Mouse (Mus musculus) fibroblast of lung, adult 2 months (primary cell): ENCODE results near the gene Odf2l.

Experiments used
- DNase-seq: peaks from one replicate; pipeline ENCODE4 v3.0.0-alpha.2; 2011; ENCODE audit warnings: low read depth

Gene Odf2l

DNA sequence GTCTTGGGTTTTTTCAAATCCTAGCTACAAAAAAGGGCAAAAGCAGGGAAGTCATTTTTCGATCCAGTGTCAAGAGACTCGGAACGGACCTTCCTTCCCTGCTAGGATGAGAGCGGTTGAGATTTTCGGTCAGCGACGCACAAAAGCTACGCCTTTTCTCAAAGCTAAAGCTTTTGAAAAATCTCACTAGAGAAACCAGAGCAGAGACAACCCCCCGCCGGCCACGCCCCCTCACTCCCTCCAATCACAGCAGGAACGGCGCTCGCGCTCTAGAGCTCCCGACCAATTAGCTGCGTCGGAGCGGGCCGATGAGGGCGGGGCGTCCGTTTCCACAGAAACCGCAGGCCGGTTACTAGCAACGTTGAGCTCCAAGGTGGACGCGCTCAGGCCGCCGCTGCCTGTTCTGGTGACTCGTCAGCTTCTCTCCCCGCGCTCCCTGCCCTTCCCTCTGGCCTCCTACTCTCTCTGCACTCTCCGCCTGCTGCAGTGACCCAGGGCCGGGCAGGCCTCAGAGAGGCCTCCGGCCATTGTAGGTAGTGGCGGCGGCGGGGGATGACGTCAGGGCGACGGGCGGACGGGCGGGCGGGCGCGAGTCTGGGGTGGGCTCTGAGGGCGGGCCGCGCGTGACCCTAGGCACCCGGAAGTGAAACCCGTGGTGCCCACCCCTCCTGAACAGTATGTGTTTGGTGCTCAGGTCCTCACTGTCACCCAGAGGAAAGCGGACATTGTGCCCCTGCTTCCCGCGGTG lies at the start of gene Odf2l:
Gene Odf2l (plus strand): TSS at position 335 of the 748 bp plus-strand sequence.
- peak; percentile 89 for DNase-seq

DNA sequence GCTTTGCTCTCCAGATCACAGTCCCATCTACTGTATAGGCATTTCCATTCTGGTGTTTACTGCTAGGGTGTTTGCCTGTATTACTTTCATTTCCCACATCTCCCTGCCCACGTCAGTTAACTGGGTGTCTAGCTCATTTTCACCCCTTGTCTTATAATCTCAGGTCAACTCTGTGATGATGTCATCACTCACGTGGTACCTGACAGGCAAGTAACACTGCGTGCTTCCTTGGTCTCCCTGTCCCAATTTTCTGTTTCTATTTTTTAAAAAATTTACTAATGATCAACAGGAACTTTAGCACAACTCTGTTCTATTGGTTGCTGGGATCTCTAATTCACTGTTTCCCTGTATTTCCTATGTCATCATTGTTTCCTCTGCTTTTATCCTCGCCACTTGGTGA lies 49.4 kb upstream of the Odf2l start:
- DNase-seq = no peak

DNA sequence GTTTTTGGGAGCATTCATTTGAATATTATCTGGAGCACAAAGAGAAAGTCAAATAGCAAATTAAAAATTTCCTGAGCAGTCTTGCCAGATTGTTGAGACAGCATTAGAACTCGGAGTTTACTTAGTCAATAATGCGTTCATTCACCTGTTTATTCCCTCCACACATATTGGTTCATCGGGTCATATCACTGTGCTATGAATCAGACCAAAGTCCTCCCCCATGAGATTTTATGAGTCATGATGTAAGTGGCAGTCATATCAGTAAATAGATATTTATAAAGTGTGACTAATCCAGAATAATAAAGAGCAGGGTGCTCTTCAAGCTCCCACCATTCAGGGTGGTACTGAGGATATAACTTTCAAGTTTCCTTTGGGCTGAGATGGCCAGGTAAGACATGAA lies 46.0 kb upstream of the Odf2l start:
- no peak for DNase-seq

DNA sequence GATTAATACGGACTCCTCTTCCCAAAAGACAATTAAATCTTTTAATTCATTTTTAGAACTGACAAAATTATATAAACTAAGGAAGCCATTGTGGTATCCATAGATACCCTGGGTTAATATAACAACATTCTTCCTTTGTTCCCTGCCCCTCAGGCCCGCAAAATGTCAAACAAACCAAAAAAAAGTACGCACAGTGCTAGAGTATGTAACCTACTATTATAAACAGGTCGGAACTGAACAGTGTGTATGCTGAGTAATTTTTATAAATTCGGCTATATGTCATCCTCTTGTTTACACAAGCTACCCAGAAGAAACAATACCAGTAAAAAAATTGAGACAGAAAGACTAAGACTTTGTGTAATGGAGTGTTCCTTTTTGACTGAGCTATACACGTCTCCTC lies 40.0 kb upstream of the Odf2l start:
- DNase-seq = no peak

DNA sequence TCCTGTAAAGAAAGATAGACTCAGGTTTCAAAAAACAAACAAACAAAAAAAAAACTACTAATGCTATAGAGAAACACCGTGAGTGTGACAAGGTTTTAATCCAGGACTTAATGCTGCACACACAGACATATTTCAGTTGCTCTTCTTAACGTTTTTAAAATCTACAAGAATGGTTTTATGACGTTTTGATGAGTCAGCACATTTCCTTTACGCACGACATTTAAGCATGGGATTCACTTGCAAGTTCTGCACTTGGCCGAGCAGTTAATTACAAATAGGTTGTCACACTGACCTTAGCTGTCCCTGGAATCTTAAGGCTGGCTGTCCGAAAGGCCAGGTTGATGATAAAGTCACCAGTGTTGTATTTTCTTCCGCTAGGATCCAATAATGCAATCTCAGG lies 37.5 kb upstream of the Odf2l start:
- no peak for DNase-seq

DNA sequence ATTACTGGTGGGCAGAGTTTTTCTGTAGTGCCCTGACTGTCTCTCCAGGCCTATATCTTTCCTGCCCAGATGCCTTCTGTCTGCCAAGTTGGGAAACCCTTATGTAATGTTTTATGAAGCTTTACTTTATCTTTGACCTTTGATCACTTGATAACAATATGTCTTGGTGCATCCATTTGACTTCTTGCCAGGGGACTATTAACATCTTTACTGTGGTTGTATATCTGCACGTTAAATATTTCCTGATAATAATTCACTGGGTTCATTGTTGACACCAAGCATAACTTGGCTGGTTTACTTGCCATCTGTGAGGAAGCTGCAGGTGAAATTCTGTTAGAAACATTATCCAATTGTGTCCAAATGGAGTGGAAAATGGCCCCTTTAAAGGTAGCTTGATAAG lies 35.3 kb upstream of the Odf2l start:
- no peak for DNase-seq

DNA sequence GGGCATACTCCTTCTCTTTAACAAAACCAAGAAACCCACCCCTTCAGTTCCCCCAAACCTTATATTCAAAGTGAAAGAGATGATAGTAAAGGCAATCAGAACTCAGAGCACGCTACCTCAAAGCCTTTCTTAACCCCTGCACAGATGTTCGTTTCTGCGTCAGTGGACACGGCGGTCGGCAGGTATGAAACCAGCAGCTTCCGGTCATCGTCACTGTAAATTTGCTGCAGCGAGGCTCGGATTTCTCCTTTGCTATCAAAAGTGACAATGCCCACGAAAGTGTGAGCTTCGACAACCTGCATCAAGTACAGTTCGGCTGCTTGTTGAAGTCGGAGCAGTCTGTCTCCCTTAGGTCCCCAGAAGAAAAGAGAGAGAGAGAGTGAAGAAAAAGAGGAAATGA lies 32.2 kb upstream of the Odf2l start:
- DNase-seq = no peak

DNA sequence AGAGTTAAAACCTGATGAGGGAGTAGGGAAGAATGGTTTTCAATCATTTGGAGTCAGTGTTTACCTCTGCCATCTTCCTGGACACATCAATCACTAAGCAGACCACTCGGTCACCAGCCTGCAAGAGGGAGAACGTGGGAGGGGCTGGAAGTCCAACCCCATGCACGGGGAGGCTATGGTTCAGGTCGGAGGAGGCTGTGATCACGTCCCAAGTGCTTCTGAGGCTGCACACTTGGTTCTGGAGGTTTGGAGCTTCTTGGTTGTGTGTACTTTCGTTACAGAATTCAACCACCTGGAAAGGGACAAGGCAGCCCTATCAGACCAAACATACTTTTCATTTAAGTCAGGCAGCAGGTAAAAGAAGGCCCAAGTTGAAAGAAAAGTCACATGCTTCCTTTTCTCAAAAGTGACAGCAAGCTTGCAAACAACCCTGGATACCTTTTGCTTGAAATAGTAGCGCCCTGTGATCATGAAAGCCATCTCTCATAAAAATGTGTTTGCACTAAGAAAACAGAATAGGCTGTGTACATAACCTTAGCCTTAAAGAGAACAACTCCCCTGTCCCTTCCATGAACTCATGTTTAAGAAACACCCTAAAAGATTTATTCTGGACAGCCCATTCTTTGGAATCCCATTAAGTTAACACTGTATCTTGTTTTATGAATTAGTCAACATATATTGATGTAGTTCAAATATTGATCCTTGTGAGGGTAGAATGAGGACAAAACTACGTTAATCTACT lies 30.4 kb upstream of the Odf2l start:
- no peak for DNase-seq

DNA sequence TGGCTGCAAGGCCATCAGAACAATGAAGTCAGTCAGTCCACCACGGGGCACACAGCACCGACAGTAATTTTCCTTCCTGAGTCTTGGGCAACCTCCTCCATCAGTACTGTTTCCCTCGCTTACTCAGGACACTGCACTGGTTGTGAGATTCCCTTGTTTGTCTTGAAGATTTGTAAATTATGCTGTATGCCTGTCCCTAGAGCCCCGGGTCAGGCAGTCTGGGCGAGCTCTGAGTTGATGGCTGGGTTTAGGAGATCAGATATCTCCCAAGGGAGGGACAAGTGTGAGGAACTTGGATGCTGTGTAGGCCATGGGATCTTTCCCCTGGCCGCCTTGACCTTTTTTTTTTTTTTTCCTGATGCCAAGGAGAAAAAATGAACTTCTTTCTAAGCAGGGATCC lies 19.1 kb upstream of the Odf2l start, which contains the start of gene Clca2:
Gene Clca2 (minus strand): TSS at position 153 of the 400 bp plus-strand sequence.
- DNase-seq = no peak

DNA sequence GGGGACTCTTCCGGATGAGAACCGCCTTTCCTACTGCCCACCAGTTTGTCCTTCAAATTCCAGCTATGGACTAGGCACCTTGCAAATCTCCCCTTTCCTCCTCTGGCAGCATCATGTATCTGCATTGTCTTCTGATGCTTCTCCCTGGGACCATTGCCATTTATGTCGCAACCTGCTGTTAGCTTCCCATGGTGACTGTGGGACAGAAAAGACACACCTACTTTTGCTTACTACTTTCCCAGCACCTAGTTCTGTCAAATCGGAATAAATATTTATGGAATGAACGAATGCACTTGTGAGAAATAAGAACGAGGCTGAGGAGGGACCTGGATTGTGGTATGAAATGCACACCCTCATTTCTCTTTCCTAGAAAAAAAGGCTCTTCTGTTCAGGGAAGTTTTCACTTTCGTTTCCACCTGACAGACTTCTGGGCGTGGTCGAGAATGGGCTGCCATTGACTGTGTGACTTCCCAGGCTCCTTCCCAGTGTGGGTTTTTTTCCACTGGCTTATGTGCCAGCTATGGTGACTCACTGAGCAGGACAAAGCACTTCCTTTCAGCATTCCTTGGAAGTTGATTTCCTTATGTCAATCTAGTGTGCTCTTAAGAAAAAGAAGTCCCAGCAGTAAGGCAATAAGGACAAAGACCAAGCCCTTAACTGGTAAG lies 16.4 kb upstream of the Odf2l start:
- DNase-seq = peak; percentile 70

DNA sequence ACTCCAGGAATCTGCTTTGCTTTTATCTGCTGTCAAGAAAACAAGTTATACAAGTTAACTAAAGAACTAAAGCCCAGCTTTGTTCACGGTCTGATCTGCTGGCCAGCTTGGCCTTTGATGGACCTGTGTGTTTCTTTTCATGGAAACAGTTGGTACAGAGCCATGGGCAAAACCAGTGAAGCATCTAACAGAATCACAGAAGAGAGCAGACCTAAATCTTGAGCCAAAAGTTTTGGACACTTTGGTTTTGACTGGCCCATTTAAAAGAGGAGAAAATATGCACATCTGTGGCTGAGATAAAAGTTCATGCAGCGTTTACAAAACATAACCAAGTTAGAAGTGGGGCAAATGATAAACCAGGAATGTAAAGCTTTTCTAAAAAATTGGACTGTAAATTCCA lies 15.1 kb upstream of the Odf2l start:
- no peak for DNase-seq

DNA sequence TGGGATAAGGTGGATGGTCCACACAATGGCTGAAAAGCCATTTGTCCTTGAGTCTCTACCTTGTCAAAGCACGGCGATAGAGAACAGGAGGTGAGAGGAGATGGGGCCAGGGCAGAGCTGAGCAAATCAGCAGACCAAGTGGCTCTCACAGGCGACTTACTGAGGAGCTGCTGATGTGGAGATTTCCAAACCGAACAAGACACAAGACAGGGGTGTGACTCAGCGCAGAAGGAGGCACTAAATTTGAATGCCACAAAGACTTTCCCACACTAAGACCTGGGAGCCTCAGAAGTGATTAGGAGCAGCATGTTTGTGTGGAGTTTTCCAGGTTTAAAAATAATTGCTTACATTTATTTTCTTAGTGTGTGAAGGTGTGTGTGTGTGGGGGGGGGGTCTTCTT lies 14.6 kb upstream of the Odf2l start:
- DNase-seq = peak; percentile 73

DNA sequence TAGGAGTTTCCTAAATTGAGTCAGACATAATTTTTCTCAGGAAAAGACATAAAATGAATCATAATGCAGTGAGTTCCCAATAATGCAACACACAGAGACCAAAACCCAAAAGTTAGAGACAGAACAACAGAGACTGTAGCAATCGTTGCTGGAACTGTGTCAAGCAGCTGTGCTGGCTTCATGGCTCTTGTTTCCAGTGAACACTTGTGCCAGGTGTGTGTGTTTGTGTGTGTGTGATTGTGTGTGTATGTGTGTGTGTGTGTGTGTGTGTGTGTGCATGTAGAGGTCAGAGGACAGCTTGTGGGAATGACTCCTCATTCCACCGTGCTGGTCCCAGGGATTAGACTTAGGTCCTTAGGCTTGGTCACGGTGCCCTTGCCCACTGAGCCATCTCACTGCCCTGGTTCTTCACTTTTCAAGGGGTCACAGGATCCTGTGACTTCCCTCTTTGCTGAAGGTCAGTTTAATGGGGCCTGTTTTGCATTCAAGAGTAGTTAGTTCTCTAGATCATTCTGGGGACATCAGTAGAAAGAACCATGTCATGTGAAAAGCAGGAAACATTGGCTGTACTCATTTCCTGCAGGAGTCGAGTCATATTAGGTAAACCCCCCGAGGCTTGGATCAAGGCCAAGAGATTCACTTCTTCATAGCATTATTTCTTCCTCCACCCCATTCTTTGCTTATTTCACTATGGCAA lies 13.2 kb upstream of the Odf2l start:
- DNase-seq = peak; percentile 87

DNA sequence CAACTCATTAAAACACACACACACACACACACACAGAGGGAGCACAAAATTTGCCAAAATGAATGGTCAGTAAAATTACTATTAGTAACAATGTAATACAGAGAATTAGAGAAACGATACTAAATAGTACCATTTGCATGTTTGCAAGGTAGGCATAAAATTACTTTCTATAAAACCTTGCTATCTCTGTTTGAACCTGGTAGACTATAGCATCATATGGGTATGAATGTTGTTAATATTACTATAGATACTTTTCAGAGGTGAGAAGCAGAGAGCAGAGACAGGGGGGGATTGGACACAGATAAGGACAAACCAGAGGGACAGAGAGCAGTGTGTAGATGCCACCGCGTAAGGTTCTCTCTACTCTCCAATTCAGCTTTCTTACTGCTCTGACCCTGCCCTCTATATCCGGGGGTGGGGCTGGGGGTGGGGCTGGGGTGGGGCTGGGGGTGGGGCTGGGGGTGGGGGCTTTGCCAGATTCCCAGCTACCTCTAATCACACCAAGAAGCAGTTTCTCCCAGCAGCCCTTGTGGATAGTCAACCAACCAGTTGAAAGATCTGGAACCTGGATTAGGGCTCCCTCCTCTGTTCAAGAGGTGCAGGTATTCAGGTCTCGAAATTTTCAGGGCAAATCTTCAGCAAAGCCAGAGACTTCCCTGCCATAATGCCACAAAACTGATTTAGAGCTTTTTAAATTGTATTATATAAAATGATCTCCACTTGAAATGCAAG lies 12.4 kb upstream of the Odf2l start:
- no peak for DNase-seq

DNA sequence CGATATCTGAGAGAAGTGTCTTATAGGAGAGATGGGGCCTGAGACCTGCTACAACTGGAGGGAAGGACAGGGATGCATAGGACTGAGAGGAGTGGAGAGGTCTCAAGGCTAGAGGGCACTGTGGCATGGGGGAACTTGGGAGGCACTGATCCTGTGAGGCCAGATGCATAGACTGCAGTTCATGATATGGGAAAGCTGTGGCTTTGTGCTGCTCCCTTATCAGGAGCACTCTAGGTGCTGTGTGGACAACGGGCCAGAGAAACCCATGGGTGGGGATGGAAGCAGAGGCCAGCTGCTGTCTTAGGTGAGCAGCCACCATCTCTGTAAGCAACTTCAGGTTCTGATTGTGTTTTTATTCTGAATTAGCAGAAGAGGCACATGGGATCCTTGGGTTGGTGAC lies 3.2 kb upstream of the Odf2l start:
- no peak for DNase-seq

DNA sequence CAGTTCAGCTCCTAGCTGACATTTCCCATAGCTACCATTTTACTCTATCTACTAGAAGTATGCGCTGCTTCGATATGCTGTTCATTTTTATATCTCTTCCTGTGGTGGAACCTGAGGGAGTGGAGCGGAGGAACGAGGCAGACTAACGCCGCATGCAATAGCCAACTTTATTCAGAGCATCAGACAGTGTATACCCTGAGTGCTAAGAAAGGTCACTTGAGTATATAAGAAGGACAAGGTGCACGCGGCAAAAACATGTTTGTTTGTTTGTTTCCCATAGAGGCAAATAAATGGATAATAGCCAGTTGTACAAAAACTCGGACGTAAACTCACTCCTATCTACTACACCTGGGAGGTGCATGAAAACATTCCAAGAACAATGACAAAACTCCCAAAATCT lies 751 bp upstream of the Odf2l start:
- DNase-seq = no peak

DNA sequence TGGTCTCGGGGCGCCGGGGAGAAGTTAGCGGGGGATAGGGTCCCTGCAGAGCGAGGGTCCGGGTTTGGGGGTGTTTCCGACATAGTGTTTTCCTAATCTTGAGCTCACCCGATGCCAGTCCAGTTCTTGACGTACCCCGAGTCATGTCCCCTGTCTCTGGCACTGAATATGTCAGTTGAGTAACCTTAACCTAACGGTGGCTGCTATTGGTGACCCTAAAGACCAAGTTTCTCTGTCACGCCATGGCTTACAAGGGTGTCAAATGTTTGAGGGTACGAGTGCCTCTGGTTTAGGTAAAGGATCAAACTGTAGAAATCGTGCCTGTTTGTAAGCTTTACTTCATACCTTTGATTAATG lies 592 bp downstream of the Odf2l start:
- DNase-seq = no peak

DNA sequence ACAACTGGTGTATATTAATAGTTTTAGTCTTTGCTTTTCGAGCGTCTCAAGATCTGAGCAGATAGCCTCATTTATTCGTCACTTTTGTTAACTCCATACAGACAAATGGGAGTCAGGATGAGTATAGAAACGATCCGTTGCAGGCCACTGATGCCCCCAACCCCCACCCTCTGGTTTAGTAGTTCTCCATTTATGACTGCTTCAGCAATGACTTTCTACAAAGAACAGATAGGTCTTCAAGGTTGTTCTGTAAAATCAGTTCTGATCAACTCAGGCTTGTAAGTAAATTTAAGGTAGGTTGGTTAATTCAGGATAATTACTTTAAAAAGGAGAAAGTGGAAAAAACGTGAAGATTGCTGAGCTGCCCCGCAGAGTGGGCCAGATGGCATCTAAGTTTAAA lies 1.0 kb downstream of the Odf2l start:
- no peak for DNase-seq

DNA sequence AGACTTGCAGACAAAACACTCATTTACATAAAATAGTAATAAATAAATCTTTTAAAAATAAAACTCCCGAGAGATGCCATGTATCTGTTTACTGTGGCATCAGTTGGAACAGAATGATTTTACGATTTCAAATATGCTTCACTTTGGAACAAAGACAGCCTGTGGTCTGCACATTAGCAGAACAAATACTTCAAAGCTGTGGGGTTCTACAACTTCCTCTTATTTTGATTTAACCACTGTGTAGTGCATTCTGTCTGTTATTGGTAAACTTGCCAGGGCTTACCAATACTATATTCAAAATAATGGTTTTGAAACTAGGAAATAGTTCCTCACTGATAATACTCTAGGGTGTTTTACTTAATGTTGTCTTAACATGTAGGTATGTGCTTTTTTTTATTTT lies 8.2 kb downstream of the Odf2l start:
- DNase-seq = no peak

DNA sequence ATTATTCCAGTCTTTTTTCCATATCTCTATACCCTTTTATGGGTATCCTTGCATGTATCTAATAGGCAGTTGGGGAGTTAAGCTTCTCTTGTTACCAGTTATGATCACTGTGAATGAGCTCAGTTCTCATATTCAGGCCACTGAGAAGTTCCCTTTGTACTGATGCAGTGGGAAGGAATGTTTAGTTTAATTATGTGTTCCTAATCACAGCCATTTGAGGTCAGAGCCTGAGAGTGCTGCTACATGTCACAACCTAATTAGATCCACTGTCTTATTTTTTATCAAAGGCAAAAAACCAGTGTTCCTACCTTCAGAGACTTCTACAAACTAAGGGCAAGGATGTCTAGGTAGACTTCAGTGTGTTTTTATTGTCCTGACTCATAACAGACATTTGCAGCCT lies 11.0 kb downstream of the Odf2l start:
- DNase-seq = no peak

DNA sequence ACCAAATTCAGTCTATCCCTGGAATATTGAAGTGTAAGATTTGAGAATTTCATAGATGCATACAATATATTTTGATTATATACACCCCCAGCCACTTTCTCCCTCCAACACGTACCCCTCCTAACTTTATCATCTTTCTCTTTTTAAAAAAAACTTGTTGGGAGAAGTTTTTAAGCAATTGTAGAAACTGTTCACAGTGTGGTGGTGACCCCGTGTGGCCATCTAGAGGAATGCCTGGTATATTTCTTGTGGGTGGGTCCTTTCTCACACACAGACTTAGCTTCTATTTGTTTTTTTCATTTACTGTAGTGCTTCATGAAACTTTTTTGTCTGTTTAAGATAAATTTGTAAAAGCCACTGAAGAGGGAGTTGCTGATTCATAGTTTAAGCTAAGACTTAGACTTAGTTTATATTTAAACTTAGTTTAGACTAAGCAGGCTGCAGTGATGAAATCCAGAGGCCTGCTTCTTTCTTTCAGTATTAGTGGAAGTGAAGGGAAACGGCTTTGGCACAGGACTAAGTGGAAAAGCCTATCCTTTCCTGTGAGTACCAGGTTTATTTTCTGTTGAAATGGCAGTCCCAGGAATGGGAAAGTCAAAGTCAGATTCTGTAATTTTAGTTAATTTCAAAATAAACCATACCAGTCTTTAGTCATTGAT lies 13.0 kb downstream of the Odf2l start:
- peak; percentile 71 for DNase-seq
